16 mouse cellular contexts compared by ENCODE assay signal in genomic region chr4:109670213-109670612, GRCm38 (mm10). TPM values are rescaled to one million over a fixed set of nuclear protein-coding genes. Genes with fewer than 3 reads are reported as not detected.
DNase-seq lines count a peak whose midpoint lies in the region; ATAC-seq and TF ChIP-seq lines count a peak whose summit lies in the region.
"Had no signal": no experiment of that assay in that cellular context is flagged by ENCODE, and none has a peak within 500 bp of the region (broad histone marks: within the 10 kb centered on the region; RNA-seq: fewer than 3 reads in every experiment).

No protein-coding gene starts in this region.

- no peaks in the 10 kb centered on the region for H3K27me3 ChIP-seq in hindbrain, postnatal 0 days (ENCODE audit: insufficient read depth, low read length)
- peaks cover 23% of the 10 kb centered on the region for H3K27me3 ChIP-seq in hindbrain, embryonic 10.5 days (ENCODE audit: insufficient read depth, poor library complexity, severe bottlenecking)
- H3K27me3 ChIP-seq in lung, postnatal 0 days (replicated peaks; ENCODE audit: insufficient read depth, low read length) = no peaks in the 10 kb centered on the region

- DNase-seq in hindbrain, postnatal 0 days (ENCODE audit: low spot score) = no peak
- no peak for DNase-seq in hindbrain, embryonic 10.5 days (ENCODE audit: low spot score)
- peak; percentile 73 for DNase-seq in lung, postnatal 0 days (ENCODE audit: low spot score)
- DNase-seq in lung, postnatal 10 days = no peak
- DNase-seq in retina, embryonic 14.5 days (ENCODE audit: low spot score) = peak; percentile 61
- no peak for DNase-seq in urinary bladder, adult 18-20 months (ENCODE audit: low spot score in 2 of 2)
- DNase-seq in right cerebral cortex, adult 2 months (ENCODE audit: low spot score in 2 of 2) = no peak
- DNase-seq: cerebellum, adult 18-20 months; heart, postnatal 36 days; kidney, adult 11 months; thymus, adult 2 months had no signal

- no peak overlapping the region for H3K27ac ChIP-seq in hindbrain, postnatal 0 days
- no peak overlapping the region for H3K27ac ChIP-seq in hindbrain, embryonic 10.5 days
- no peak overlapping the region for H3K27ac ChIP-seq in lung, postnatal 0 days (ENCODE audit: low read length)
- H3K27ac ChIP-seq: heart, embryonic 10.5 days; midbrain, embryonic 12.5 days; neural tube, embryonic 12.5 days had no signal

- H3K4me1 ChIP-seq in hindbrain, postnatal 0 days (ENCODE audit: insufficient read depth, low read length) = no peaks in the 10 kb centered on the region
- H3K4me1 ChIP-seq in hindbrain, embryonic 10.5 days (replicated peaks) = peaks cover 22% of the 10 kb centered on the region
- H3K4me1 ChIP-seq in lung, postnatal 0 days (ENCODE audit: insufficient read depth, low read depth, low read length) = no peaks in the 10 kb centered on the region

- TF ChIP-seq CTCF in hindbrain, postnatal 0 days (IDR thresholded peaks at IDR 0.05; ENCODE audit: low read depth) = peak; percentile 1; the same call in 1 of the 2 replicates
- peak; percentile 26 for TF ChIP-seq CTCF in lung, postnatal 0 days (IDR thresholded peaks at IDR 0.05)

- 75% methylated on average over 2 of the region's 2 CpGs for WGBS in hindbrain, postnatal 0 days
- WGBS in hindbrain, embryonic 10.5 days = 83% methylated on average over 2 of the region's 2 CpGs
- 57% methylated on average over 2 of the region's 2 CpGs for WGBS in lung, postnatal 0 days

- ATAC-seq in hindbrain, postnatal 0 days = no peak
- ATAC-seq in lung, postnatal 0 days = no peak
- ATAC-seq in CD4-positive, CD25-positive, alpha-beta regulatory T cell, adult 4 months = peak; percentile 24
- ATAC-seq: activated CD4-positive, CD25-positive, alpha-beta regulatory T cell, adult 4 months had no signal

- no peak overlapping the region for H3K4me2 ChIP-seq in hindbrain, postnatal 0 days (ENCODE audit: low read depth, low read length)
- H3K4me2 ChIP-seq in lung, postnatal 0 days (replicated peaks; ENCODE audit: low read depth, low read length) = no peak overlapping the region
- H3K4me2 ChIP-seq: midbrain, embryonic 12.5 days; neural tube, embryonic 12.5 days had no signal

- no peak overlapping the region for H3K4me3 ChIP-seq in hindbrain, postnatal 0 days (ENCODE audit: low read length)
- no peak overlapping the region for H3K4me3 ChIP-seq in hindbrain, embryonic 10.5 days
- no peak overlapping the region for H3K4me3 ChIP-seq in lung, postnatal 0 days (ENCODE audit: low read depth, low read length)
- H3K4me3 ChIP-seq: heart, embryonic 10.5 days; midbrain, embryonic 12.5 days; neural tube, embryonic 12.5 days had no signal

- no peaks in the 10 kb centered on the region for H3K9me3 ChIP-seq in hindbrain, postnatal 0 days (ENCODE audit: low read length)
- H3K9me3 ChIP-seq in hindbrain, embryonic 10.5 days = no peaks in the 10 kb centered on the region
- no peaks in the 10 kb centered on the region for H3K9me3 ChIP-seq in lung, postnatal 0 days (ENCODE audit: low read length)
- H3K9me3 ChIP-seq: heart, embryonic 10.5 days; midbrain, embryonic 12.5 days; neural tube, embryonic 12.5 days had no signal

- no peak for TF ChIP-seq EP300 in lung, postnatal 0 days (IDR thresholded peaks at IDR 0.05)

- H3K36me3 ChIP-seq in hindbrain, postnatal 0 days (ENCODE audit: insufficient read depth, low read length) = no peaks in the 10 kb centered on the region
- no peaks in the 10 kb centered on the region for H3K36me3 ChIP-seq in hindbrain, embryonic 10.5 days
- no peaks in the 10 kb centered on the region for H3K36me3 ChIP-seq in lung, postnatal 0 days (ENCODE audit: insufficient read depth, low read length)
- H3K36me3 ChIP-seq: heart, embryonic 10.5 days; midbrain, embryonic 12.5 days; neural tube, embryonic 12.5 days had no signal

- H3K9ac ChIP-seq in hindbrain, postnatal 0 days (replicated peaks; ENCODE audit: low read length) = no peak overlapping the region
- H3K9ac ChIP-seq in lung, postnatal 0 days (replicated peaks; ENCODE audit: low read depth) = no peak overlapping the region
- H3K9ac ChIP-seq: midbrain, embryonic 12.5 days; neural tube, embryonic 12.5 days had no signal

RNA-seq across cellular contexts. Expression of gene Cdkn2c, which starts 3.2 kb away (rescaled TPM):
- total RNA-seq in hindbrain, postnatal 0 days (2014; rRNA removed) = 9.6 and 14.3 TPM in 2 replicates
- polyA plus RNA-seq in hindbrain, postnatal 0 days (2015; fragmentation: Nextera tagmentation; extraction: Ambion mirVana) = 6.2 and 6.3 TPM in 2 replicates
- 3.2 and 4.2 TPM in 2 replicates for polyA plus RNA-seq in hindbrain, embryonic 10.5 days (2016; fragmentation: Nextera tagmentation; extraction: Ambion mirVana)
- 6.0 and 8.2 TPM in 2 replicates for polyA plus RNA-seq in lung, postnatal 0 days (2015; fragmentation: Nextera tagmentation; extraction: Ambion mirVana)
- polyA plus RNA-seq in CD4-positive, CD25-positive, alpha-beta regulatory T cell, adult 4 months (2017; shearing (Covaris generic)) = 10 to 100 TPM; 13.2 to 17.1 TPM

RNA-seq across cellular contexts. Expression of gene Faf1, which starts 6.2 kb away (rescaled TPM):
- 38.2 and 40.5 TPM in 2 replicates for total RNA-seq in hindbrain, postnatal 0 days (2014; rRNA removed)
- polyA plus RNA-seq in hindbrain, postnatal 0 days (2015; fragmentation: Nextera tagmentation; extraction: Ambion mirVana) = 29.6 and 30.1 TPM in 2 replicates
- 29.4 and 32.5 TPM in 2 replicates for polyA plus RNA-seq in hindbrain, embryonic 10.5 days (2016; fragmentation: Nextera tagmentation; extraction: Ambion mirVana)
- polyA plus RNA-seq in lung, postnatal 0 days (2015; fragmentation: Nextera tagmentation; extraction: Ambion mirVana) = 17.9 and 21.2 TPM in 2 replicates
- 1 to 10 TPM; 3.2 to 7.3 TPM for polyA plus RNA-seq in CD4-positive, CD25-positive, alpha-beta regulatory T cell, adult 4 months (2017; shearing (Covaris generic))

Comparison
In these comparisons a context has a peak if more than half of its experiments do, and no peak if none do; other contexts are left out.
1. DNase-seq: peak in lung, postnatal 0 days (single experiment) and retina, embryonic 14.5 days (single experiment); none in hindbrain, postnatal 0 days (single experiment), hindbrain, embryonic 10.5 days (single experiment), lung, postnatal 10 days (single experiment), urinary bladder, adult 18-20 months (0 of 2) and right cerebral cortex, adult 2 months (0 of 2).